Mouse (Mus musculus) ES-E14 (cell line): Measurements from ENCODE around the gene Pde6d. TPM values are rescaled to one million over a fixed set of nuclear protein-coding genes. Genes with fewer than 3 reads are reported as not detected.
A peak's percentile ranks its signal among the peaks of the same experiment; 100 is the strongest.

ENCODE experiments used
- DNase-seq: peaks from one replicate; pipeline ENCODE4 v3.0.0-alpha.2; 2013; ENCODE audit warnings: low read depth, low spot score
- H3K27ac ChIP-seq: 2 replicates; pipeline ENCODE4 v1.5.1; 2012; ENCODE audit warnings: low read depth, mild to moderate bottlenecking, low read length, moderate library complexity, mixed read lengths; ENCODE audit not compliant: poor library complexity, insufficient read depth, severe bottlenecking
- H3K36me3 ChIP-seq: 2 replicates; pipeline ENCODE4 v1.6.1; 2012; ENCODE audit warnings: mild to moderate bottlenecking, low read length, moderate library complexity, mixed read lengths; ENCODE audit not compliant: control insufficient read depth, poor library complexity, insufficient read depth, severe bottlenecking
- H3K4me1 ChIP-seq, 2 experiments: fragments of 150-350 bp in 1 of 2; sonication (generic) in 1 of 2; 2 replicates each; pipeline ENCODE4 v1.6.1; 2012; ENCODE audit warnings: low read length in 2 of 2, mild to moderate bottlenecking in 1 of 2, mixed read lengths in 1 of 2; ENCODE audit not compliant: control insufficient read depth in 2 of 2, insufficient read depth in 2 of 2, poor library complexity in 1 of 2
- H3K4me3 ChIP-seq, 2 experiments: fragments of 150-350 bp in 1 of 2; sonication (generic) in 1 of 2; 2 replicates each; pipeline ENCODE4 v1.5.1; 2012; ENCODE audit warnings: low read length in 2 of 2, low read depth in 1 of 2, mild to moderate bottlenecking in 1 of 2, mixed read lengths in 1 of 2; ENCODE audit not compliant: insufficient read depth in 1 of 2, poor library complexity in 1 of 2, severe bottlenecking in 1 of 2
- H3K9ac ChIP-seq: 2 replicates; pipeline ENCODE4 v1.6.1; 2012; ENCODE audit warnings: low read depth, mild to moderate bottlenecking, low read length, mixed read lengths; ENCODE audit not compliant: poor library complexity, insufficient read depth, severe bottlenecking
- H3K9me3 ChIP-seq: fragments of 150-350 bp; sonication (generic); 2 replicates; pipeline ENCODE4 v1.6.1; 2012; ENCODE audit warnings: low read depth, mild to moderate bottlenecking, low read length; ENCODE audit not compliant: control insufficient read depth, insufficient read depth
- CHD2 ChIP-seq: IDR thresholded peaks from 2 replicates; pipeline ENCODE4 v1.6.1; 2014; ENCODE audit warnings: mild to moderate bottlenecking, low read depth, low read length, inconsistent platforms
- HCFC1 ChIP-seq: IDR thresholded peaks from 2 replicates; pipeline ENCODE4 v1.6.1; 2012; ENCODE audit warnings: low read length, inconsistent platforms, borderline replicate concordance; ENCODE audit not compliant: insufficient read depth
- MAFK ChIP-seq: IDR thresholded peaks from 2 replicates; pipeline ENCODE4 v1.6.1; 2014; ENCODE audit warnings: mild to moderate bottlenecking, low read depth, low read length, inconsistent platforms; ENCODE audit not compliant: insufficient read depth
- ZC3H11A ChIP-seq: IDR thresholded peaks from 2 replicates; pipeline ENCODE4 v1.6.1; 2012; ENCODE audit warnings: low read depth, mild to moderate bottlenecking, inconsistent platforms, low read length, borderline replicate concordance
- ZNF384 ChIP-seq: IDR thresholded peaks from 2 replicates; pipeline ENCODE4 v1.6.1; 2012; ENCODE audit warnings: low read depth, low read length, inconsistent platforms
- in situ Hi-C, 2 experiments: fragments of 600-800 bp; cut with MboI; formaldehyde crosslinking; loops; one replicate each; pipeline ENCODE4 v1.15.1; 2025; ENCODE audit warnings: low sequenced_read_pairs in 2 of 2, inconsistent platforms in 1 of 2; ENCODE audit not compliant: unreplicated experiment in 2 of 2
- total RNA-seq: library from RNA; depleted of rRNA; stranded (reverse); fragments of 300-350 nt; gene quantifications from 2 replicates; pipeline ENCODE4 v1.2.3, GENCODE M21; 2012

Pde6d gene
- total RNA-seq, 1 experiment: 9.2 TPM

DNA sequence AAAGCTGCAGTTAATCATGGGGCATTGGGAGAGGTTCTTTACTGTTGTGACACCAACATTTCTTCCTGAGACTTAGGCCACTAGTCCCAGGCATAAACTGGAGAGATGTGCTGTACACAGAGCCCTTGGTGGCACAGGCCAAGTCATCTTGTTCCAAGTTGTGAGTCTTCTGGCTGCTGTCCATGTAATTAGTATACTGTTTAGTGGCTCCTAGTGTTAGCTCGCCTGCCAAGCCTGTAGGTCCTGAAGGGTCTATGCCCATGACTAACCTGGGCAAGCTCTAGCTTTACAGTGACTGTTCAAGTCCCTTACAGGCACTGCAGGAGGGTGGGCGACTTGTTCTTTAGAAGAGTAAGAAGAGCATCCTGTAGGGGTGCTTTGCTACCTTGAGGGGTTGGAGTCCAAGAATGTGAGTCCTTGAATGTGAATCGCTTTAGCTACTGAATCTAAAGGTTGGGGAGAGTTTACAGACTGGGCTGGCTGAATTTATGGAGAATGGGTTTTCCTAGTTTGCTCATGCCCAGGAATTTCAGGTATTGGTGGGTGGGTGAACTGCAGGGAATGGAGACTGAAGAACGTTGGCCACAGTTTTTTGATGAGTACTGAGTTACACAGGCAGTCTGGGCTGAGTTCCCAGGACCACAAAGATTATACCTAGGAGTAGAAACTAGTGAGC lies 51.4 kb downstream of the Pde6d start:
- in situ Hi-C loops: no loop called here
- DNase-seq: no peak
- Histone ChIP-seq H3K9me3 (no peaks in the 10 kb centered on the region), H3K9ac (0 out of 2 replicates have a peak overlapping the region, but pooled peaks have one; percentile 34), H3K36me3 (peaks cover 36% of the 10 kb centered on the region), H3K4me3 (peak overlapping the region in 1 of 2 experiments; percentile 23; a peak in 2 of 4 replicates), H3K4me1 (peaks cover 0 to 5% of the 10 kb centered on the region in 2 experiments; a peak in 1 of 4 replicates), H3K27ac (peak overlapping the region; percentile 29; the same call in 1 of the 2 replicates)
- TF ChIP-seq CHD2: peak; percentile 69
- no peak for TF ChIP-seq ZC3H11A

DNA sequence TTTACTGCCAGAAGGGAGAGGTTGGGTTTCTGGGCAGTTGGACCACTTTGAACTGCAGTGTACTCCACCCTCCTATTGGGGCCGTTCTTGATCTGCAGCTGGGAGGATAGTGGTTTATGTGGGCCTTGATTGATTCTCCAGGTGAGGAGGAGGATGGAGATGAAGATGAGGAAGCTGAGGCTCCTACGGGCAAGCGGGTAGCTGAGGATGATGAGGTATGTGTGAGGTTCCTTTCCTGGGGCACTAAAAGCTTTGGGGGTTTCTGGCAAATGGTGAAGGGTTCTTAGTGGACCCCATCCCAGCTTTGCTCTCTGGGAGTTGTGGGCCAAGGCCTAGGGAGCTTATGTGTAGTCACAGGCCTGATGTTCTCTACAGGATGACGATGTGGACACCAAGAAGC lies 52.8 kb downstream of the Pde6d start:
- H3K36me3 ChIP-seq: peaks cover 36% of the 10 kb centered on the region
- peaks cover 0 to 5% of the 10 kb centered on the region in 2 experiments; a peak in 1 of 4 replicates for H3K4me1 ChIP-seq
- TF ChIP-seq ZNF384 (no peak), HCFC1 (no peak), MAFK (no peak), ZC3H11A (no peak), CHD2 (no peak)
- peak overlapping the region; percentile 82 to 91 for H3K4me3 ChIP-seq
- no peak for DNase-seq
- H3K9me3 ChIP-seq: no peaks in the 10 kb centered on the region
- in situ Hi-C loops: no loop called here
- peak overlapping the region; percentile 37; the same call in 1 of the 2 replicates for H3K27ac ChIP-seq
- H3K9ac ChIP-seq: peak overlapping the region; percentile 99

DNA sequence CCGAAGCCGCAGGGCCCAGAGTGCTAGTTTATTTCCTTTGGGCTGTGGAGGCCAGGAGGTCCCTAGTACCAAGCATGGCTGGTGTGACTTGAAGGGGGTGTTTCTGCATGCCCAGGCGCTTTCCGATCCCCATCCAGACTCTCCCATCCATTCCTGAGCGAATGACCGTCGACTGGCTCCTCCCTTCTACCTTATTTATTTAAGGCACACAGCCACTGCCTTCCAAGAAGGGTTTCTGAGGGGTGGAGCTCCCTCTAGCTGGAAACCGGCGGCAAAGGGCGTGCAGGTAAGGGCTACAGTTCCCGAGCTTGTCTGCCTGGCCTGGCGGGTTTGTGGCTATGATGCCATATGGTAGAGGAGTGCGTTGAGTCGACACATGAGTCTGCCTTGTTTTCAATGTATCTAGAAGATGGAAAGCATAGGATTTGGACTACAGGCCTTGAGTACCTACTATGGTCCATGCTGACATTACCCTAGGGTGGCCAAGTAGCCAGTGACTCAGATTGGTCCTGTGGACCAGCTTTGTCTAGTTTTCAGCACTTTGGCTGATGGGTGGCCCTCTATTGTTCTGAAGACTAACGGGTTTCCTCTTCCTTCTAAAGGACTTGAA lies 53.8 kb downstream of the Pde6d start:
- in situ Hi-C loops: no loop called here
- TF ChIP-seq CHD2 (no peak), MAFK (no peak), ZC3H11A (no peak), HCFC1 (no peak), ZNF384 (no peak)
- DNase-seq: no peak
- peak overlapping the region; percentile 99 for H3K9ac ChIP-seq
- no peaks in the 10 kb centered on the region for H3K9me3 ChIP-seq
- peaks cover 36% of the 10 kb centered on the region for H3K36me3 ChIP-seq
- H3K27ac ChIP-seq: peak overlapping the region; percentile 80
- peaks cover 2 to 11% of the 10 kb centered on the region in 2 experiments; a peak in 2 of 4 replicates for H3K4me1 ChIP-seq
- H3K4me3 ChIP-seq: peak overlapping the region; percentile 82 to 91

DNA sequence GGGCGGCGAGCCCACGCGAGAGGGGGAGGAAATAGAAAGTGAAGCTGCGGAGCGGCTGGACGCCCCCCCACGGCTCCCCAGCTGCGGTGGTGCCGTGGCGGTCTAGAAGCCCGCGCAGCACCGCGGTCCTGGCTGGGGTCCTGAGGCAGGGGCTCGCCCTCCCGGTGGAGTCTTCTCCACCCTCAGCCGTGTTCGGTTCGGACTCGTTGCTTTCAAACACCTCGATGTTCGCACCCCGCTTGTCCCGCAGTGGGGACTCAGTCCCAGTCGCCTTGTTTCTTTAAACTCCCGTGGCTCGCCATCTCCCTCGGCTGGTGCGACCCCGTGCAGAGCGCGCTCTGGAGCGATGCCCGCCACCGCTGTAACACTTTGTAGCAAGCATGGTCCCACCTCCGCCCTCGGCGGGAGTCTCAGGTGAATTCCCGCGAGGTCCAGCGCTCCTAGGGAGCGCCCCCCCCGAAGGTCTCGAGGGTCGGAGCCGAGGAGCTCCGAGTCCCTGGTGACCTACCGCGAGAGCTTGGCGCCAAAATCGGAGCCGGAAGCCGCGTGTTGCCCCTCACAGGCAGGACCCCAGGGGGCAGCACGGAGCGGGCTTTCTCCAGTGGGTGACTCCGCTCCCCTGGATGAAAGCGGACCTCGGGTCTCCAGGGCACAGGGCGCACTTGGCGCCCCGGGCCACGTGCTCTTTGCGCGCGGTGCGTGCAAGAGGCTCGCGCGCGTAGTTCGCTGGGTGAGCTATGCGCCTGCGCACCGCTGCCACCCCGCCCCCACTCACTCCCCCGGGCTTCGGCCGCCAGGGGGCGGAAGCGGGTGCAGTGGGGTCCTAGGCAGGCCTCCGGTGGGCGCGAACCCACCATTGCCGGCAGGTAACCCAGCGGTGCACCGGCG lies 54.6 kb downstream of the Pde6d start:
- Histone ChIP-seq H3K36me3 (peaks cover 36% of the 10 kb centered on the region), H3K27ac (peak overlapping the region; percentile 80), H3K9ac (peak overlapping the region; percentile 99), H3K4me3 (peak overlapping the region; percentile 82 to 91), H3K9me3 (no peaks in the 10 kb centered on the region), H3K4me1 (peaks cover 3 to 14% of the 10 kb centered on the region in 2 experiments)
- DNase-seq: peak; percentile 76
- no peak for TF ChIP-seq ZNF384
- peak; percentile 91 for TF ChIP-seq CHD2
- TF ChIP-seq ZC3H11A: no peak
- TF ChIP-seq HCFC1: 0 out of 2 replicates have a peak, but pooled peaks have one; percentile 53
- TF ChIP-seq MAFK: no peak
- in situ Hi-C loops: no loop called here
